Mouse (Mus musculus): ENCODE measurements around the gene Mbip. TPM values are rescaled to one million over a fixed set of nuclear protein-coding genes. Genes with fewer than 3 reads are reported as not detected.

Gene Mbip
- 8.8 and 10.7 TPM in 2 replicates for polyA plus RNA-seq (2012; ENCODE audit: insufficient read depth, insufficient read length, missing spikeins)

- Histone ChIP-seq H3K27ac (replicated peaks; ENCODE audit: low read depth, low read length) (no peak within 1 kb of the TSS), H3K4me1 (ENCODE audit: control insufficient read depth, insufficient read depth, insufficient read length, low read length) (no peaks in the 10 kb centered on the region), H3K4me3 (ENCODE audit: insufficient read depth, low read depth, low read length) (peak within 1 kb of the TSS; percentile 100)
Observed at GRCm38 (mm10) chr12:56345367-56346089, at the start of gene Mbip. Gene Mbip (minus strand): TSS chr12:56345894.

- no peaks in the 10 kb centered on the region for H3K4me1 ChIP-seq (ENCODE audit: control insufficient read depth, insufficient read depth, insufficient read length, low read length)
- H3K4me3 ChIP-seq (ENCODE audit: insufficient read depth, low read depth, low read length), result no peak overlapping the region
- H3K27ac ChIP-seq (replicated peaks; ENCODE audit: low read depth, low read length), result no peak overlapping the region
Observed at GRCm38 (mm10) chr12:56387647-56388205, 42.0 kb upstream of the Mbip start.

DNA sequence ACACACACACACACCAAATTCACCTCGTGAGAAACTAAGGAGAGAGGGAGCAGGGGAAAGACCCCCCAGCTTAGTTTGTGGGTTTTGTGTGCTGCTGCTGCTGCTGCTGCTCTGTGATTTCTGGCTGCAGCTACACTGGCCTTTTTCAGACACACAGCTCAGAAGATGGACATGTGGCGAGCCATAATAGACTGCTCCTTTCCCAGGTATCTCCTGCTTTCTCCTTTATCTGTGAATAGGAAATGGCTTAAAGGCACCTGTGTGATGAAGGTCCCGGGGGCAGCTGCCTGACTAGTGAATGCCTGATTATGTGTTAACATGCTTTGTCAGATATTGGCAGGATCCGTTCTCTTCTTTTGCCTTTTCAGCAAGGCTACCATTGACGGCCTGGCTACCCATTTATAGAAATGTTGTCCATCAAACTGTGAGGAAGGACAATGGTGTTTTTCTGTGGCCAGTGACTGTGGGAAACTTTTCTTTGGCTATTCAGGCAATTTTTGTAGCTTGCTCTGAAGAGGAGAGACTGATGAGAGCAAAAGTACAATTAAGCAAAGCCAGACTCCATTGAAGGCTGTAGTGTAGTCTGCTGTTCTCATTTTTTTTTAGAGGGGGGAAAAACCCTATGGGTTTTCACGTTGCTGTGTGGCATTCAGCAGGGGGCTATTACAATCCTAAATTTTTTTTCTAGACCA lies 41.4 kb upstream of the Mbip start:
- no peaks in the 10 kb centered on the region for H3K4me1 ChIP-seq (ENCODE audit: control insufficient read depth, insufficient read depth, insufficient read length, low read length)
- H3K27ac ChIP-seq (replicated peaks; ENCODE audit: low read depth, low read length), result no peak overlapping the region
- no peak overlapping the region for H3K4me3 ChIP-seq (ENCODE audit: insufficient read depth, low read depth, low read length)

DNA sequence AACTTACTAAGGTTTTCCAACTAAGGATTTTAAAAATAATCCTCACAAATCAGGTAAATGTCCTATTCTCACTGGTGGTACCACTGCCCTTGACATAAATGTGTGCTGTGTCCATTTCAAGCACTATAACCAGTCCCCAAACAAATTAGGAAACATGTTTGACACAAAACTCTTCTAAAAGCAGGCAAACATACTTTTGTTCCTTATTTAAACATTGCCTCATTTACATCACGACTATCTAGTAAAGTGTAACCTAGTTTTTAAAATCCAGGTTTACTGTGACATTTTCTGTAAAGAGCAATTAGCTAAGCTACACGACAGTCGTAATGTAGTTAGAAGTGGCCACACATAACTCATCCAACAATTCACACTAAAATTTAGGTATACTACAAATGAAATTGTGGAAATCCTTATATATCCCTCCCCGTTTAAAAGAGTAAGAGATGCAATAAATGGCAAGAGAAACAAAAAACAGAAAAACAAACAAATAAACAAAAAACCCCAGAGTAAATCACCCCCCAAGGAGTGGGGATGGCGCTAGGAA lies 851 bp downstream of the Mbip start:
- Histone ChIP-seq H3K27ac (replicated peaks; ENCODE audit: low read depth, low read length) (no peak overlapping the region), H3K4me1 (ENCODE audit: control insufficient read depth, insufficient read depth, insufficient read length, low read length) (no peaks in the 10 kb centered on the region)

GRCm38 (mm10) chr12:56339295-56340056 lies 6.2 kb downstream of the Mbip start:
- Histone ChIP-seq H3K27ac (replicated peaks; ENCODE audit: low read depth, low read length) (no peak overlapping the region), H3K4me1 (ENCODE audit: control insufficient read depth, insufficient read depth, insufficient read length, low read length) (no peaks in the 10 kb centered on the region), H3K4me3 (ENCODE audit: insufficient read depth, low read depth, low read length) (no peak overlapping the region)

More for the DNA sequence above, 851 bp downstream of the Mbip start:
- H3K4me3 ChIP-seq (ENCODE audit: insufficient read depth, low read depth, low read length), result peak overlapping the region; percentile 100

- Histone ChIP-seq H3K4me1 (ENCODE audit: control insufficient read depth, insufficient read depth, insufficient read length, low read length) (no peaks in the 10 kb centered on the region), H3K27ac (replicated peaks; ENCODE audit: low read depth, low read length) (no peak overlapping the region), H3K4me3 (ENCODE audit: insufficient read depth, low read depth, low read length) (no peak overlapping the region)
Observed at GRCm38 (mm10) chr12:56333461-56333860, 12.2 kb downstream of the Mbip start.

DNA sequence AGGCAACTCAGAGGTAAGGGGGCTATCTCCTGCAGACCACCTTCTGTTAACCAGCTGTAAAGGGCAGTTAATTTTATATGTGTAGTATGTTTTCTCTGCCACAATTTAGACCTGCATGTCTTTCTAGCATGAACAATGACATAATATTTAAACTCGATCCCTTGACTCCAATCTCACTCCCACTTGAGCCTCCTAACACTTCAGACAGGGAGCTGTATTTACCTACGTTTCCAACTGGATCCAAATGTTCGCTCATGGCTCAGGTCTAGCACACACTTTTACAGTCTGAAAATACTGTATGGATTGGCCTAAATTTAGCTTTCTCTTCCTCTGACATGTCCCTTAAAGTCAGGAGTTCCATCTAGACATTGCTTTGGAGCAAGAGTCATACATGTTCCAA lies 13.2 kb downstream of the Mbip start:
- H3K4me3 ChIP-seq (ENCODE audit: insufficient read depth, low read depth, low read length), result no peak overlapping the region
- H3K27ac ChIP-seq (replicated peaks; ENCODE audit: low read depth, low read length), result no peak overlapping the region
- H3K4me1 ChIP-seq (ENCODE audit: control insufficient read depth, insufficient read depth, insufficient read length, low read length), result no peaks in the 10 kb centered on the region

DNA sequence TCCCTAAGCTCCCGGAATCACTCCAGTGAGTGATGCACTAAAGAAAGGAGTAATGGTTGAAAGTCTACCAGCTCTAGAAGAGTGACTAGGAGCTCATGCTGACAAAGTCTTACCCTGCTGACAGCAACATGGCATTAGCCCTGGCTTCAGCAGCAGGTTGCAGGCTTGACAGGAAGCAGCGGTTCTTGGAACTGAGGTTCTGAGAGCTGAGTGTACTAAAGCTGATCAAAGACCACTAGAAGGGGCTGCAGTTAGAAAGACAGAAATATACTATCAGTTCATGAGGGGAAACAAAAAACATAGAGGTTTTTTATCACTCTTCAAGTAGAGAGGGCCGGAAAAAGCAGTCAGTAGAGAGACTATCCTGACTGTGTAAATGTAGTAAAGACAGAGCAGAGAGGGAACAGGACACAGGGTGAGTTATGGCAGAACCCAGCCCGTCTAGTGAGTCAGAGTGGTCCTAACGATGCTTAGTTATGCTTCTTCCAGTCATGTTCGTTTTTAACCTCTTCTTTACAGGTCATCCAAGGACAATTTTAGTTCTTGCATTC lies 18.2 kb downstream of the Mbip start:
- Histone ChIP-seq H3K27ac (replicated peaks; ENCODE audit: low read depth, low read length) (no peak overlapping the region), H3K4me3 (ENCODE audit: insufficient read depth, low read depth, low read length) (no peak overlapping the region), H3K4me1 (ENCODE audit: control insufficient read depth, insufficient read depth, insufficient read length, low read length) (no peaks in the 10 kb centered on the region)

DNA sequence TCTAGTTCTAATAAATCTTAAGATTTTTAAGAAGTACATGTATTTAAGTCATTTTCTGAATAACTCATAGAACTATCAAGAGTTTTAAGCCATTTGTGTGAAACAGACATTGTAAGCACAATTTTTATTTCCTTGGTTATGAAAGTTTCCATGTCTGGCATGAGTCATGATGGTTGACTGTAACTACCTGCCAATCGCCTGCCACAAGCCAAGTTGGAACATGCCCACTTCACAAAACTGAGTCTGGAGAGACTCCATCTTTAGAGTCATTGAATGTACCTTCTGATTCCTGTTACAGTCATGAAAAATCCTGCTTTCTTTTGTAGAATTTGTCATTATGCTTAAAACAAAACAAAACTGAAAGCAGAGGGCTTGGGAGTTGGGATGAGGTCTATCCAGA lies 19.8 kb downstream of the Mbip start:
- Histone ChIP-seq H3K4me3 (ENCODE audit: insufficient read depth, low read depth, low read length) (no peak overlapping the region), H3K4me1 (ENCODE audit: control insufficient read depth, insufficient read depth, insufficient read length, low read length) (no peaks in the 10 kb centered on the region), H3K27ac (replicated peaks; ENCODE audit: low read depth, low read length) (no peak overlapping the region; the same call in 1 of the 2 replicates)

GRCm38 (mm10) chr12:56318941-56319340 lies 26.8 kb downstream of the Mbip start:
- H3K4me3 ChIP-seq (ENCODE audit: insufficient read depth, low read depth, low read length), result no peak overlapping the region
- no peaks in the 10 kb centered on the region for H3K4me1 ChIP-seq (ENCODE audit: control insufficient read depth, insufficient read depth, insufficient read length, low read length)
- no peak overlapping the region for H3K27ac ChIP-seq (replicated peaks; ENCODE audit: low read depth, low read length)

GRCm38 (mm10) chr12:56318059-56318458 lies 27.6 kb downstream of the Mbip start:
- H3K4me3 ChIP-seq (ENCODE audit: insufficient read depth, low read depth, low read length), result no peak overlapping the region

GRCm38 (mm10) chr12:56305758-56306157 lies 39.9 kb downstream of the Mbip start:
- Histone ChIP-seq H3K4me1 (ENCODE audit: control insufficient read depth, insufficient read depth, insufficient read length, low read length) (0 out of 2 replicates have a peak, but pooled peaks cover 3% of the 10 kb centered on the region), H3K27ac (replicated peaks; ENCODE audit: low read depth, low read length) (no peak overlapping the region), H3K4me3 (ENCODE audit: insufficient read depth, low read depth, low read length) (no peak overlapping the region)

More at GRCm38 (mm10) chr12:56318059-56318458, 27.6 kb downstream of the Mbip start:
- Histone ChIP-seq H3K27ac (replicated peaks; ENCODE audit: low read depth, low read length) (no peak overlapping the region), H3K4me1 (ENCODE audit: control insufficient read depth, insufficient read depth, insufficient read length, low read length) (no peaks in the 10 kb centered on the region)

- Histone ChIP-seq H3K4me1 (ENCODE audit: control insufficient read depth, insufficient read depth, insufficient read length, low read length) (0 out of 2 replicates have a peak, but pooled peaks cover 3% of the 10 kb centered on the region), H3K4me3 (ENCODE audit: insufficient read depth, low read depth, low read length) (no peak overlapping the region), H3K27ac (replicated peaks; ENCODE audit: low read depth, low read length) (no peak overlapping the region)
Observed at GRCm38 (mm10) chr12:56302321-56303017, 43.2 kb downstream of the Mbip start.

Data from brown adipose tissue, adult 24 weeks (tissue).